Comparison of ENCODE assay signal across 12 mouse cellular contexts in the genomic region with DNA sequence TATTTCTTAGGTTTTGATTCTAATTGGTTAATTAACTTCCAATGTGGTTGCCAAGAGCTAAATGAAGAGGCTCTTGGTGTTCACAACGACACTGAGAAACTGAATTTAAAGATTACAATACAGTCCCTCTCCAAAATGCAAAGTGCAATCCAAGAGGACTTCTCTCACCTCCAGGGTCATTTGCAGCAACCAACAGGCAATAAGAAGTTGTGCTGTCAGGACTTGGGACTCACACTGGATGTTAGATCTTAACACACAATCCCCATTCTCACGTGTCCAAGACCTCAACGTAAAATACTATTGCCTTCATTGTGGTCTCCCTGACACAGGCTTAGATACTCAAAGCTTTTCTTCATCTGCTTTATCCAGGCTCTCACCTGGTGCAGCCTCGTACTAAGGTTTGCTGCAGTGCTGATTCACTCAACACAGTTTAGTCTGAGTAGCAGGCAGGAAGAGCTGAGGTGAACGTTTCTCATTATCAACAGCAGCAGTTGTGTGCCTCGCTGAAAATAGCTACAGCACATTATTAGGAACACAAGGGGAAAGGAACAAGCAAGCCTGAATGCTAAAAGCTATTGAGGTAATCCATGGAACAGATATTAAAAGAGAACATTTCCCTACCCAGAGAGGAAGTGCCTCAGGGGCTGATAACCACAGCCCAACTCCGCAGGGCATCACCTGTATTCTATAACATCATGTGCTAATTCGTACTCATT.
"Had no signal": no experiment of that assay in that cellular context is flagged by ENCODE, and none has a peak within 500 bp of the region (broad histone marks: within the 10 kb centered on the region; RNA-seq: fewer than 3 reads in every experiment).

No protein-coding gene starts in this region.

- H3K4me2 ChIP-seq: limb, embryonic 13.5 days; neural tube, embryonic 15.5 days; stomach, embryonic 15.5 days had no signal

- H3K4me3 ChIP-seq: layer of hippocampus, adult 2 months; limb, embryonic 13.5 days; myocyte; neural tube, embryonic 15.5 days; stomach, embryonic 15.5 days had no signal

- H3K9me3 ChIP-seq: limb, embryonic 13.5 days; neural tube, embryonic 15.5 days; stomach, embryonic 15.5 days had no signal

- H3K27me3 ChIP-seq: limb, embryonic 13.5 days; neural tube, embryonic 15.5 days; stomach, embryonic 15.5 days had no signal

- H3K4me1 ChIP-seq: limb, embryonic 13.5 days; neural tube, embryonic 15.5 days; stomach, embryonic 15.5 days had no signal

- ATAC-seq: inflammation-experienced regulatory T-cells, adult 6 months; intestine, postnatal 0 days had no signal

- H3K27ac ChIP-seq: layer of hippocampus, adult 2 months; limb, embryonic 13.5 days; liver, embryonic 14.5 days; neural tube, embryonic 15.5 days; stomach, embryonic 15.5 days had no signal

- H3K36me3 ChIP-seq: limb, embryonic 13.5 days; neural tube, embryonic 15.5 days; stomach, embryonic 15.5 days had no signal

- H3K9ac ChIP-seq: limb, embryonic 13.5 days; liver, embryonic 14.5 days; neural tube, embryonic 15.5 days; stomach, embryonic 15.5 days had no signal

- DNase-seq: kidney, adult 8-10 months; kidney, postnatal 36 days; left cerebral cortex, postnatal 4 days; lung, adult 18-20 months had no signal
